Mouse (Mus musculus): ENCODE measurements around the gene Spem2. TPM values are rescaled to one million over a fixed set of nuclear protein-coding genes. Genes with fewer than 3 reads are reported as not detected.
A peak's percentile ranks its signal among the peaks of the same experiment; 100 is the strongest.

Spem2 gene
- polyA plus RNA-seq, 1 experiment from 2014 or later, result not detected

DNA sequence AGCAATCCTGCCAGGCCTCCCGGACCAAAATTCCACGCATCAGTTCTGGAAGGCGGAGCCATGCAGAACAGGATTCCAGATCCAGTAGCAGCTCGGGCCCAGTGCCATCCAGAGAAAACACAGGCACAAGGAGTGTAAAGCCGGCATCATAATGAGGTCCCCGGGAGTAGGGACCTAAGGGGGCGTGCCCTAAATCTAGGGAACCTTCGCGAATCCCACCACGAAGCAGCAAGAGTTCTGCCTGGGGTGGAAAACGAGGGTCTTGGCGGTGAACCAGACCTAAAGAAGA lies 13.7 kb downstream of the Spem2 start:
- ATAC-seq (ENCODE audit: low read depth), result no peak
- peak overlapping the region; percentile 78; the same call in 1 of the 2 replicates for H3K4me2 ChIP-seq (ENCODE audit: low read depth, low read length)
- H3K27ac ChIP-seq (ENCODE audit: low read length), result no peak overlapping the region
- no peak overlapping the region for H3K9ac ChIP-seq (ENCODE audit: low read depth, low read length)
- no peak overlapping the region for H3K4me3 ChIP-seq (ENCODE audit: low read depth, low read length)
- peaks cover 71% of the 10 kb centered on the region for H3K27me3 ChIP-seq (ENCODE audit: control insufficient read depth, insufficient read depth, low read depth, low read length)
- H3K4me1 ChIP-seq (ENCODE audit: control insufficient read depth, low read depth, low read length), result peaks cover 37% of the 10 kb centered on the region
- 23% methylated on average over 12 of the region's 12 CpGs for WGBS (ENCODE audit: insufficient replicate concordance)
- no peaks in the 10 kb centered on the region for H3K9me3 ChIP-seq (replicated peaks; ENCODE audit: control insufficient read depth, low read length)
- H3K36me3 ChIP-seq (ENCODE audit: control insufficient read depth, insufficient read depth), result no peaks in the 10 kb centered on the region

DNA sequence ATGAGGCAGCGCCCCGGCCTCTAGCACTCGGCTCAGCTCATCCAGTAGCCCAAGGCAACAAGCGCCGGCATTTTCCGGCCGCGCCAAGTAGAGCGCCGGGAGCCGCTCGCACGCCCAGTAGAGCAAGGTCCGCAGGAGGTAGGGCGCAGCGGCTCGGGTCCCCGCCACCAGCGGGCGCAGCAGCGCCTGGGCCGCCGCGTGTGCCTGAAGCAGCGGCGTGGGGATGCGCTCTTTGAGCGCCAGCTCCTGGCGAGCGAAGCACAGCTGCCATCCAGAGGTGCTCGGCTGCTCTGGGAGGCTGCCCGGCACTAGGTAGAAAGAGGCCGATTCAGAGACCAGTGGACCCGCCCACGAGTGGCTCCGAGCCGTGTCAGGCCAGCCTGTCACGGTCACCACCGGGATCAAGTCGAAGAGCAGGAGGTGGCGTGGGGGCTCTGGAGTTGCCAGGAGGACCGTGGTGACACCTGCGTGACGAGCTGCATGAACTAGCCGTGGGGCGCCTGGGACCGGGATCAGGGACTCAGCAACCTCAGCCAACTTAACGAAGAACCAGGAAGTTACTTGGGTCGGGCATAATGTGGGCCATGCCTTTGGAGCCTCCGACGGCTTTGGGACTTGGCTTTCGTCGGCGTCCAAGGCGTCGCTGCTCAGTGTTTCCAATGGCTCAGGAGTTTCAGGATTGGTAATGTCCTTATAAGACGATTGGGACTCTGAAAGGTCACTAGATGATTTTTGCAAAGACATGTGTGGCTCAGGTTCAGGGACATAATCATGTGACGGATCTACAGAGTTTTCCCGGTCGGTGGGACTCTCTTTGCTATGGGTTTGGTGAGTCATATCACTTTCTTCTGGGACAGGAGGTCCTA lies 14.2 kb downstream of the Spem2 start:
- peaks cover 77% of the 10 kb centered on the region for H3K27me3 ChIP-seq (ENCODE audit: control insufficient read depth, insufficient read depth, low read depth, low read length)
- 3% methylated on average over 60 of the region's 60 CpGs for WGBS (ENCODE audit: insufficient replicate concordance)
- H3K27ac ChIP-seq (ENCODE audit: low read length), result peak overlapping the region; percentile 29; the same call in 1 of the 2 replicates
- peaks cover 37% of the 10 kb centered on the region for H3K4me1 ChIP-seq (ENCODE audit: control insufficient read depth, low read depth, low read length)
- H3K4me3 ChIP-seq (ENCODE audit: low read depth, low read length), result peak overlapping the region; percentile 57
- no peaks in the 10 kb centered on the region for H3K9me3 ChIP-seq (replicated peaks; ENCODE audit: control insufficient read depth, low read length)
- H3K4me2 ChIP-seq (ENCODE audit: low read depth, low read length), result peak overlapping the region; percentile 78
- ATAC-seq (ENCODE audit: low read depth), result peak; percentile 72
- no peaks in the 10 kb centered on the region for H3K36me3 ChIP-seq (ENCODE audit: control insufficient read depth, insufficient read depth)
- H3K9ac ChIP-seq (ENCODE audit: low read depth, low read length), result peak overlapping the region; percentile 41

GRCm38 (mm10) chr11:69803328-69803727 lies 14.9 kb downstream of the Spem2 start:
- H3K4me2 ChIP-seq (ENCODE audit: low read depth, low read length), result peak overlapping the region; percentile 78
- H3K27ac ChIP-seq (ENCODE audit: low read length), result peak overlapping the region; percentile 29; the same call in 1 of the 2 replicates
- H3K9me3 ChIP-seq (replicated peaks; ENCODE audit: control insufficient read depth, low read length), result no peaks in the 10 kb centered on the region
- WGBS (ENCODE audit: insufficient replicate concordance), result 2% methylated on average over 12 of the region's 12 CpGs
- H3K27me3 ChIP-seq (ENCODE audit: control insufficient read depth, insufficient read depth, low read depth, low read length), result peaks cover 83% of the 10 kb centered on the region
- ATAC-seq (ENCODE audit: low read depth), result peak; percentile 34
- H3K9ac ChIP-seq (ENCODE audit: low read depth, low read length), result peak overlapping the region; percentile 41
- peak overlapping the region; percentile 57 for H3K4me3 ChIP-seq (ENCODE audit: low read depth, low read length)
- no peaks in the 10 kb centered on the region for H3K36me3 ChIP-seq (ENCODE audit: control insufficient read depth, insufficient read depth)
- H3K4me1 ChIP-seq (ENCODE audit: control insufficient read depth, low read depth, low read length), result peaks cover 37% of the 10 kb centered on the region

DNA sequence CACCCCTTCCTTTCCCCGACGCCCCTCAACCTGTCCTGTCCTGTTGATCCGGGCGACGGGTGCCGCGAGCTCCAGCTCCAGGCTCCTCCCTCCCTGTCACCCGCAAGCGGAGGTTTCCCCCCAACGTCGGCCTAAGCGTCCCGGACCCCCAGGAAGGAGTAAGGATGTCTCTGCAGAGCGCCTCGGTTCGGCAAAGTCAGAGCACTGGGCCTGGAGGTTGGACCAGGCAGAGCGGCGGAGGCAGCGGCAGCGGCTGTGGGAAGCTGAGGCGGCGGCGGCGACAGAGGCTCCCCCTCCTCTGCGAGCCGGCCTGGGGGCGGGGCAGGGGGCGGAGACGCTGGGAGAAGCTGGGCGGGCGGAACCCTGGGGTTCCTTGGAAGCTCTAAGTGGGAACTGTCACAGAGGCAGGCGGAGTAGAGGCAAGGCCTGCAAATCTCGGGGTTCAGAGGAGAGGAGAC lies 15.6 kb downstream of the Spem2 start:
- Histone ChIP-seq H3K4me3 (ENCODE audit: low read depth, low read length) (peak overlapping the region; percentile 57), H3K4me2 (ENCODE audit: low read depth, low read length) (peak overlapping the region; percentile 78), H3K36me3 (ENCODE audit: control insufficient read depth, insufficient read depth) (no peaks in the 10 kb centered on the region), H3K27ac (ENCODE audit: low read length) (no peak overlapping the region), H3K4me1 (ENCODE audit: control insufficient read depth, low read depth, low read length) (peaks cover 37% of the 10 kb centered on the region), H3K9ac (ENCODE audit: low read depth, low read length) (peak overlapping the region; percentile 36; the same call in 1 of the 2 replicates), H3K27me3 (ENCODE audit: control insufficient read depth, insufficient read depth, low read depth, low read length) (peaks cover 89% of the 10 kb centered on the region), H3K9me3 (replicated peaks; ENCODE audit: control insufficient read depth, low read length) (no peaks in the 10 kb centered on the region)
- ATAC-seq (ENCODE audit: low read depth), result peak; percentile 43; the same call in 1 of the 2 replicates
- under 1% methylated on average over 32 of the region's 33 CpGs for WGBS (ENCODE audit: insufficient replicate concordance)

- no peaks in the 10 kb centered on the region for H3K36me3 ChIP-seq (ENCODE audit: control insufficient read depth, insufficient read depth)
- H3K27me3 ChIP-seq (ENCODE audit: control insufficient read depth, insufficient read depth, low read depth, low read length), result peaks cover 96% of the 10 kb centered on the region
- H3K4me3 ChIP-seq (ENCODE audit: low read depth, low read length), result peak within 1 kb of the TSS; percentile 57
- H3K9ac ChIP-seq (ENCODE audit: low read depth, low read length), result peak within 1 kb of the TSS; percentile 36; the same call in 1 of the 2 replicates
- 3% methylated on average over 33 of the region's 33 CpGs for WGBS (ENCODE audit: insufficient replicate concordance)
- H3K4me2 ChIP-seq (ENCODE audit: low read depth, low read length), result peak within 1 kb of the TSS; percentile 78
- H3K27ac ChIP-seq (ENCODE audit: low read length), result no peak within 1 kb of the TSS
- H3K4me1 ChIP-seq (ENCODE audit: control insufficient read depth, low read depth, low read length), result peaks cover 37% of the 10 kb centered on the region
- H3K9me3 ChIP-seq (replicated peaks; ENCODE audit: control insufficient read depth, low read length), result no peaks in the 10 kb centered on the region
- no peak for ATAC-seq (ENCODE audit: low read depth)
These were observed 16.8 kb downstream of the Spem2 start, which contains the start of gene Fgf11 for GRCm38 (mm10) chr11:69801379-69801977. TSS of gene Fgf11 (minus strand) at chr11:69801857.

- Histone ChIP-seq H3K27me3 (ENCODE audit: control insufficient read depth, insufficient read depth, low read depth, low read length) (peaks cover 96% of the 10 kb centered on the region), H3K9me3 (replicated peaks; ENCODE audit: control insufficient read depth, low read length) (no peaks in the 10 kb centered on the region), H3K4me2 (ENCODE audit: low read depth, low read length) (peak overlapping the region; percentile 51), H3K36me3 (ENCODE audit: control insufficient read depth, insufficient read depth) (no peaks in the 10 kb centered on the region), H3K27ac (ENCODE audit: low read length) (no peak overlapping the region), H3K4me3 (ENCODE audit: low read depth, low read length) (peak overlapping the region; percentile 41), H3K9ac (ENCODE audit: low read depth, low read length) (no peak overlapping the region), H3K4me1 (ENCODE audit: control insufficient read depth, low read depth, low read length) (peaks cover 41% of the 10 kb centered on the region)
- no peak for ATAC-seq (ENCODE audit: low read depth)
- under 1% methylated on average over 36 of the region's 36 CpGs for WGBS (ENCODE audit: insufficient replicate concordance)
These were observed 17.7 kb downstream of the Spem2 start for GRCm38 (mm10) chr11:69800392-69801197.

DNA sequence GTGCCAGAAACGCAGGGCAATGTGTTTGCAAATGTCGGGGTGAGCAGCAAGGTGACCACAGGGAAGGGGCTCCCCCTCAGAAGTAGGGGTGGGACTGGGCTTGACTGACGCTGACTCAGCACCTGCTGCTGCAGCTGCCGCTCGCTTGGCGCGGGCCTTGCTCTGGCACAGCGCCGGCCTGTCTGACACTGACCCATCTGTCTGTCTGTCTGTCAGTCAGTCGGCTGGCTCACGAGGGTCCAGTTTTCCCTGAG lies 18.2 kb downstream of the Spem2 start:
- ATAC-seq (ENCODE audit: low read depth), result no peak
- no peaks in the 10 kb centered on the region for H3K9me3 ChIP-seq (replicated peaks; ENCODE audit: control insufficient read depth, low read length)
- peaks cover 90% of the 10 kb centered on the region for H3K27me3 ChIP-seq (ENCODE audit: control insufficient read depth, insufficient read depth, low read depth, low read length)
- H3K27ac ChIP-seq (ENCODE audit: low read length), result no peak overlapping the region
- H3K4me3 ChIP-seq (ENCODE audit: low read depth, low read length), result no peak overlapping the region
- no peaks in the 10 kb centered on the region for H3K36me3 ChIP-seq (ENCODE audit: control insufficient read depth, insufficient read depth)
- WGBS (ENCODE audit: insufficient replicate concordance), result 2% methylated on average over 11 of the region's 11 CpGs
- no peak overlapping the region for H3K9ac ChIP-seq (ENCODE audit: low read depth, low read length)
- peaks cover 42% of the 10 kb centered on the region for H3K4me1 ChIP-seq (ENCODE audit: control insufficient read depth, low read depth, low read length)
- H3K4me2 ChIP-seq (ENCODE audit: low read depth, low read length), result no peak overlapping the region

DNA sequence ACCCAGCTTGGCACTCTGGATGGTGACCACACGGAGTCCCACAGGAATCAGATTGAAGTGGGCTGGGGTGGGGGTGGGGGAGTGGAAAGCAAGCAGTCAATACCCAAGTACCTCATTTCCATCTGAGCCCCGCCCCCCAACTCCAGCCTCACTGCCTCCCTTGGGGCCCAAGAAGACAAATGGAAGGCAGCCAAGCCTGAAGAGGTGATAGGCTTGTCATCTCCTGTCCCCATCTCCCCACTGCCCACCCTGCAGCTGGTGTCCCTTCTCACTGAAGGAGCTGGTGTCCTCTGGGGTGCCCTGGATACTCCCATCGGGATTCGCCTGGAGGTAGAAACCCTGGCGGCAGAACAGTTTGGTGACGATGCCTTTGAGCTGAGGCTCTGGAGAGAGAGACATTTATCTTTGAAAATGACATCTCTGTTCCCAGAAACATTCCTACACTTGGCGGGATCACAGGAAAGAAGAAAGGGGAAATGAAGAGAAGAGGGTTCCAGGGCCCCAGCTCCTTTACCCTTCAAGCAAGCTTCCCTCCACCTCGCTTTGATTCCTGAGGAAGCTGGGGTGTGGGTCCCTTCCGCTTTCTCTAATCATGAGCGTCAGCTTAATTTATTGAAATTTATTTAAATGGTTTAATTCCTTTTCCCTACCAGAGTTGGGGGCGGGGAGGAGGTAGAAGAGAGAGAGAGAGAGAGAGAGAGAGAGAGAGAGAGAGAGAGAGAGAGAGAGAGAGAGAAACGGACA lies 18.7 kb downstream of the Spem2 start:
- H3K4me1 ChIP-seq (ENCODE audit: control insufficient read depth, low read depth, low read length), result peaks cover 41% of the 10 kb centered on the region

More for the DNA sequence above, 18.7 kb downstream of the Spem2 start:
- no peak for ATAC-seq (ENCODE audit: low read depth)
- Histone ChIP-seq H3K27me3 (ENCODE audit: control insufficient read depth, insufficient read depth, low read depth, low read length) (peaks cover 85% of the 10 kb centered on the region), H3K36me3 (ENCODE audit: control insufficient read depth, insufficient read depth) (no peaks in the 10 kb centered on the region), H3K9me3 (replicated peaks; ENCODE audit: control insufficient read depth, low read length) (no peaks in the 10 kb centered on the region), H3K4me3 (ENCODE audit: low read depth, low read length) (no peak overlapping the region), H3K4me2 (ENCODE audit: low read depth, low read length) (no peak overlapping the region), H3K27ac (ENCODE audit: low read length) (no peak overlapping the region), H3K9ac (ENCODE audit: low read depth, low read length) (no peak overlapping the region)
- WGBS (ENCODE audit: insufficient replicate concordance), result 28% methylated on average over 12 of the region's 12 CpGs
